Mouse (Mus musculus) adrenal gland, postnatal 10 days (tissue): Measurements from ENCODE around the gene S1pr4. TPM values are rescaled to one million over a fixed set of nuclear protein-coding genes. Genes with fewer than 3 reads are reported as not detected.

ENCODE experiments used
- DNase-seq: peaks from one replicate; pipeline ENCODE4 v3.0.0; 2021; ENCODE audit warnings: mixed read lengths
- total RNA-seq, 2 experiments: library from RNA; stranded (reverse); gene quantifications; 2 replicates each; pipeline ENCODE4 v1.2.3; 2021

S1pr4 gene
- total RNA-seq, 2 experiments from 2014 or later: 2.9 TPM

GRCm38 (mm10) chr10:81464405-81465264, 35.3 kb downstream of the S1pr4 start:
- DNase-seq: peak; percentile 64

- no peak for DNase-seq
Observed at GRCm38 (mm10) chr10:81463531-81463930, 36.4 kb downstream of the S1pr4 start.

GRCm38 (mm10) chr10:81462917-81463316, 37.0 kb downstream of the S1pr4 start:
- DNase-seq: no peak

- no peak for DNase-seq
Observed at GRCm38 (mm10) chr10:81462415-81462804, 37.5 kb downstream of the S1pr4 start.

- DNase-seq: no peak
Observed at GRCm38 (mm10) chr10:81461673-81462414, 38.1 kb downstream of the S1pr4 start.

- DNase-seq: no peak
Observed at GRCm38 (mm10) chr10:81460951-81461350, 39.0 kb downstream of the S1pr4 start.

GRCm38 (mm10) chr10:81460471-81460870, 39.5 kb downstream of the S1pr4 start:
- DNase-seq: no peak

GRCm38 (mm10) chr10:81459399-81459798, 40.5 kb downstream of the S1pr4 start:
- no peak for DNase-seq

- DNase-seq: no peak
Observed at GRCm38 (mm10) chr10:81458267-81458666, 41.7 kb downstream of the S1pr4 start.

GRCm38 (mm10) chr10:81457624-81458023, 42.3 kb downstream of the S1pr4 start:
- no peak for DNase-seq

GRCm38 (mm10) chr10:81456983-81457563, 42.9 kb downstream of the S1pr4 start:
- DNase-seq: no peak

GRCm38 (mm10) chr10:81455181-81455895, 44.6 kb downstream of the S1pr4 start, which contains the start of gene Nfic:
Gene Nfic (minus strand): TSS chr10:81455635.
- DNase-seq: no peak

- DNase-seq: no peak
Observed at GRCm38 (mm10) chr10:81454106-81454505, 45.8 kb downstream of the S1pr4 start.

- no peak for DNase-seq
Observed at GRCm38 (mm10) chr10:81452947-81453288, 47.0 kb downstream of the S1pr4 start.

- DNase-seq: no peak
Observed at GRCm38 (mm10) chr10:81452237-81452946, 47.5 kb downstream of the S1pr4 start.

- no peak for DNase-seq
Observed at GRCm38 (mm10) chr10:81451365-81451745, 48.6 kb downstream of the S1pr4 start.

GRCm38 (mm10) chr10:81450641-81451364, 49.1 kb downstream of the S1pr4 start:
- DNase-seq: no peak

GRCm38 (mm10) chr10:81450140-81450539, 49.8 kb downstream of the S1pr4 start:
- peak; percentile 90 for DNase-seq
